Mouse (Mus musculus) T-helper 1 cell (primary cell): ENCODE measurements around the gene Brpf3.

Experiments used
- in situ Hi-C: fragments of 300-600 bp; cut with MboI, MseI; formaldehyde crosslinking; loops from one replicate; pipeline ENCODE4 v1.15.1; 2025; ENCODE audit warnings: high pct_unique_total_duplicates

Brpf3 gene

GRCm38 (mm10) chr17:28800671-28801412 is at the start of gene Brpf3:
Brpf3 (plus strand) TSS chr17:28801090.
- in situ Hi-C loops = loop anchor here (5.0 kb wide), 1 partner anchor 104 kb away; no protein-coding TSS in a partner anchor

GRCm38 (mm10) chr17:28756447-28756846 is 44.4 kb upstream of the Brpf3 start:
- in situ Hi-C loops = loop anchor here (5.0 kb wide), 1 partner anchor 81 kb away; no protein-coding TSS in a partner anchor

GRCm38 (mm10) chr17:28757470-28757869 is 43.4 kb upstream of the Brpf3 start:
- in situ Hi-C loops = loop anchor here (5.0 kb wide), 1 partner anchor 80 kb away; no protein-coding TSS in a partner anchor

- in situ Hi-C loops = no loop called here
Measured at GRCm38 (mm10) chr17:28760736-28761312, 40.1 kb upstream of the Brpf3 start.

GRCm38 (mm10) chr17:28761871-28762270 is 39.0 kb upstream of the Brpf3 start:
- in situ Hi-C loops = no loop called here

- in situ Hi-C loops = no loop called here
Measured at GRCm38 (mm10) chr17:28766203-28766602, 34.7 kb upstream of the Brpf3 start.

GRCm38 (mm10) chr17:28766781-28767515 is 33.9 kb upstream of the Brpf3 start:
- in situ Hi-C loops = no loop called here

- in situ Hi-C loops = no loop called here
Measured at GRCm38 (mm10) chr17:28769121-28769874, 31.6 kb upstream of the Brpf3 start, which contains the start of gene Mapk13. Mapk13 (plus strand) TSS chr17:28769297.

- in situ Hi-C loops = loop anchor here (5.0 kb wide), 1 partner anchor 82 kb away; no protein-coding TSS in a partner anchor
Measured at GRCm38 (mm10) chr17:28769875-28770421, 30.9 kb upstream of the Brpf3 start.

GRCm38 (mm10) chr17:28771289-28771688 is 29.6 kb upstream of the Brpf3 start:
- in situ Hi-C loops = loop anchor here (5.0 kb wide), 1 partner anchor 81 kb away; no protein-coding TSS in a partner anchor

- in situ Hi-C loops = loop anchor here (5.0 kb wide), 1 partner anchor 78 kb away; no protein-coding TSS in a partner anchor
Measured at GRCm38 (mm10) chr17:28774303-28774702, 26.6 kb upstream of the Brpf3 start.

GRCm38 (mm10) chr17:28775161-28775560 is 25.7 kb upstream of the Brpf3 start:
- in situ Hi-C loops = no loop called here

- in situ Hi-C loops = no loop called here
Measured at GRCm38 (mm10) chr17:28776817-28777216, 24.1 kb upstream of the Brpf3 start.

- in situ Hi-C loops = no loop called here
Measured at GRCm38 (mm10) chr17:28777231-28778005, 23.5 kb upstream of the Brpf3 start.

- in situ Hi-C loops = no loop called here
Measured at GRCm38 (mm10) chr17:28779735-28780134, 21.2 kb upstream of the Brpf3 start.

GRCm38 (mm10) chr17:28780836-28781235 is 20.1 kb upstream of the Brpf3 start:
- in situ Hi-C loops = no loop called here

- in situ Hi-C loops = no loop called here
Measured at GRCm38 (mm10) chr17:28781290-28782045, 19.4 kb upstream of the Brpf3 start.

- in situ Hi-C loops = no loop called here
Measured at GRCm38 (mm10) chr17:28785036-28785435, 15.9 kb upstream of the Brpf3 start.

GRCm38 (mm10) chr17:28787507-28787906 is 13.4 kb upstream of the Brpf3 start:
- in situ Hi-C loops = no loop called here
